Mouse (Mus musculus) bone marrow, adult 2 months (tissue): Measurements from ENCODE around the gene Alkbh5.

Source experiments
- CTCF ChIP-seq: fragments of 200-500 bp; IDR thresholded peaks from 2 replicates; pipeline ENCODE4 v1.5.1; 2011; ENCODE audit warnings: low read length, control low read depth; ENCODE audit not compliant: control insufficient read depth, insufficient read depth
- POLR2A ChIP-seq: fragments of 200-500 bp; IDR thresholded peaks from 2 replicates; pipeline ENCODE4 v1.6.1; 2011; ENCODE audit warnings: low read depth, mild to moderate bottlenecking, control low read depth, low read length, borderline replicate concordance; ENCODE audit not compliant: control insufficient read depth

DNA sequence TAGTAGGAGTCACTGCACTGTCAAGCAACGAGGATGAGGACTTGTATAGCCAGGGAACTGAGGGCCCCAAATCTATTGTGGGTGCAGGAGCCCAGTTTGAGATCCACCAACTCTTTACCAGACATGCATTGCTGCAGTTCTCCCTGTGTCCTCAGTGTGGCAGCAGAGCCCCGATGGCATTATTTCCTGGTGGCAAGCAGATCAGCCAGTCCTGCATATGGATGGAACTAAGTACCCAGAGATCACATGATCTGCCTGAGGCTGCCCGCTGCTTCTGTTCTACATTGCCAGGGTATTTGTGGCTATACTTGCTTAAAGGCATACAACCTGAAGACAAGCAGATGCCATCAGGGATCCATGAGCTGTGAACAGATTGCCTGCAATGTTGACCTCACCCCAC lies 23.2 kb downstream of the Alkbh5 start:
- TF ChIP-seq CTCF (peak; percentile 90), POLR2A (no peak)
